Mouse (Mus musculus): ENCODE measurements at regions not wholly inside any gene's neighbourhood (a gene's known extent, or its start where the extent isn't known, plus 50 kb on each side); places are given as distances from the start of the nearest gene placed in this dataset.
"Not testable (repeated sequence)": the region's sequence is repeated elsewhere in the genome, so short reads cannot be mapped to it uniquely, and the experiment has no call there.

DNA sequence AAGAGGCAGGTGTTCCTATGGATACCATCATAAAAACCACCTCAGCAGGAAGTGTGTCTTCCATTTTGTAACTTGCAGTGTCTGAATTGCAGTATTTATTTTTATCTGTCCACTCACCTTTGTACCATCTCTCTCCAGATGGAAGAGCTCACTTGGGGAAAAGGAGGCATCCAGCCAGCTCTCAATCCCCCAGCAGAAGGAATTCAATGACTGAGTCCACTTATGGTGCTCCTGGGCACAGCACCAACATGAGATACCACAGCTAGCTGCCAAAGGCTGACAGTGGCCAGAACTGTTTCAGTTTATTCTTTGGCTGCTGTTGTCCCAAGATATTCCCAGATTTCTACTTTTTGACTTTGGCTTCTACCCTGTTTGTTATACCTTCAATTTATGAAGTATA lies 136.6 kb upstream of the Rps6ka3 start:
- DNase-seq: no peak

DNA sequence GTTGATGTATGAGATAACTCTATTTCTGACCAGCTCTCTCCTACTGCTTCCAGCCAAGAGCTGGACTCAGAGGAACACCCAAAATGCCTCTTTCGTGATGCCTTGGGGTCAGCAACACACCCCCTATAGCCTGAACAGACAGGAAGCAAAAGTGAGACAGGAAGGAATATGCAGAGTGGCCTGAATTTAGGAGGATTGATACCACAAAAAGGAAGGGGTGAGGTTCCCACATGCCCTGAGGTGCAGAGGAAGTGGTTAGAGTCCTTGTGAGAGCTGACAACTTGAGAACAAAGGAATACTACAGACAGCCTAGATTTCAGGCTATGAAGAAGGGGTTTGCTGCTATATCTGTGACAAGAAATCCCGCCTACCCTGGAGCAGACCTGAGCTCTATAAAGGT lies 129.6 kb upstream of the Rps6ka3 start:
- DNase-seq: no peak

DNA sequence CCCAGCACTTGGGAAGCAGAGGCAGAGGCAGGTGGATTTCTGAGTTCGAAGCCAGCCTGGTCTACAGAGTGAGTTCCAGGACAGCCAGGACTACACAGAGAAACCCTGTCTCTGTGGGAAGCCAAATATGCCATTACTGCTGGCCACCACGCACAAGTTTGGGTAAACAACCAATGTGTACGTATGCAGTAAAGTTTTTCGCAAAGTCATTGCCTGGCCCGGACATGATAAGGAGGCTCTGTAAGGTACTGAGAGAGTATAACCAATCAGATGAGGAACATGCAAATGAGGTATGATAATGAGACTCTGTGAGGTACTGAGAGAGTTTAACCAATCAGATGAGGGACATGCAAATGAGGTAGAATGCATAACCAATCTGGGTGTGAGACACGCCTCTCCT lies 99.5 kb upstream of the Rps6ka3 start:
- not testable (repeated sequence) for DNase-seq

DNA sequence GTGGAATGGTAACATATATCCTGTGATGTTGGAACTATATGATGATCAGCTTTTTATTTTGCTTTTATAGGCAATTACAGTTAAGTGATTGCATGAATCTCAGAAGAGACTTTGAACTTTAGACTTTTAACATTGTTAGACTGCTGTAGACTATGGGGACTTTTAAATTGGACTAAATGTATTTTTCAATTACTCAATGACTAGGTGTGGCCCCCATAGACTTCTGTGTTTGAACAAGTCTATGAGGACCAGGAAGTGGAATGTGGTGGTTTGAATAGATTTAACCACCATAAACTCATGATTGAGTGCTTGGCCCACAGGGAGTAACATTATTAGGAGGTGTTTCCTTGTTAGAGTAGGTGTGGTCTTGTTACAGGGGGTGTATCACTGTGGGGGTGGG lies 93.9 kb upstream of the Rps6ka3 start:
- no peak for DNase-seq

DNA sequence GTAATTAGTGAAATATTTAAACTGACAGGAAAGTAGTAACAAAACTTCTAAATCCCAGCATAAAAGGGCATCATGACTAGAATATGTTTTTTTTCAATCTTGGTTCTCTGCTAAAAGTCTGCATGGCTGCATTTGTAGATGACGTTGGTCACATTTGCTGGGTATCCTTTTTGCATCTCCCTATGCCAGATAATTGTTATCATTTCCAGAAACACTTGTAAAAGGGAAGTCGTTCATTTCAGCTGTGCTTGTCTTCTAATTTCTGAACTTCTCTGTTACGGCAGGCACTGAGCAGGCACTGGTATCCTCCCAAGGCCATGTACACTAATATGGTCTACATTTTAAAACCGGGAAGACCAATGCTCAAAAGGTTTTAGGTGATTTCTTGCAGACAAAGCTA lies 69.6 kb upstream of the Rps6ka3 start:
- DNase-seq: no peak

DNA sequence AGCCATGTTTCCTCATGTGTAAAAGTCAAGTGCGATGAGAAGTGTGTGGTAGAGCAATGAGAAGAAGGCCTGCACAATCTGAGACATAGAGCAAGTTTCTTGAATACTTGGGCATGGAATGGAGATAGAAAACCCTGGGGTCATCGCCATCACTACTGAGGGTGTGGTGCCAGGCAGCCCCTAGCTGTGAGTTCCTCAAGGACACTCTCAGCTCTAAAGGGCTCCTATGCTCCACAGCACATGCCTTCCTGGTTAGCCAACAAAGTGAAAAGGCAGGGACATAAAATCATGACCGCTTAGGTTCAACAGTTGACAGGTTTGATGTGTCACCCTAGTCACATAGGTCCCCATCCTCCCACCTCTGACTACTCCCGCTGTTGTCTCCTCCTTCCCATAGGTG lies 66.8 kb upstream of the Rps6ka3 start:
- no peak for DNase-seq

DNA sequence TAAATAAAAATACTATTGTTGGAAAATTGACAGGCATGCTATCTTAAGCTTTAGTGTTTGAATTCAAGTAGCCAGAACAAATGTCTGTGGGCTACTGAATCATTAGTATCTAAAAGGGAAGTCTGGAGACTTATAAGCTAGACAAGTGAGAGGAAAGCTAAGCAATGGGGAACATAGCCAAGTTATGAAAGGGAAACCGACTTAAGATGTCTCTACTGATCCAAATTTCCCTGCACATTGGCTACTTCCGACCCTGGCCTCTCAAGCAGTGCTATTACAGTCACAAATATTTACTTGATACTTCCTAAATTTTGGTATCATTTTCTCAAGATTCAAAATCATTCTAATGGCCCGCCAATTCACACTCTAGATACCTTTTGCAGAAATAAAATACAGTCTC lies 65.4 kb upstream of the Rps6ka3 start:
- no peak for DNase-seq

DNA sequence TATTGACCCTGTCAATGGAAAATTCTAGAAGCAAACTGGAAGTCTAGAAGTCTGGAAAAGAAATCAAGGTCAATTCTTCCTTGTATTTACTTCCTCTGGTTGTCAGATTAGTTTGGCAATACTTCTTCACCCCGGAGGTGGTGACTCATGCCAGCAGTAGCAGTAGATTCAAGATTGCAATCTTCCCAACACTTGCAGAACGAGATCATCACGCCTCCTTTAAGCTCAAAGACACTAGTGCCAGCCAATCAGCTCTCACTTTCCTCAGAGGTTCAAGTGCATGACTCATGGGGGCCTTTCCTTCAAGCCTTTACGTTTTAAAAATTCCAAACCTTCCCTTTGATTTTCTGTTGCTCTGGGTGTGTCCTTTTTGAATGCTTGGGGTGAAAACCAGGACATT lies 64.9 kb upstream of the Rps6ka3 start:
- DNase-seq: no peak

DNA sequence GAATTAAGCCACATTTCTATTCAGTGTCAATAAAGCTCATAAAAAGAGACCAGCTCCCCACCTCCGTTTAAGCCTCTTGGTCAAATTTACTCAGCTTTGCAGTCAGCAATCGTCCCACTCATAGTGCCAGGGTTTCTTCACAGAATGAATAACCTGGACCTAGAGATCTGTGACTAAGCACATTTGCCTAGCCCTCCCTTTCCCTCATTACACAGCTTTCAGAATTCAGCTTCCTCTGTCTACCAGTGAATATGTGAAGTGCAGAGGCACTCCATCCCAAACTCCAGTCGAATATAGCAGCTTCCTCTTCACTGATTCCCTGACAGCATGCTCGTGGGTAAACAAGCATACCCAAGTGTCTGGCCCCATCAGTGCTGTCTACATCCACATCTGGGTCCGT lies 54.3 kb upstream of the Rps6ka3 start:
- DNase-seq: no peak

DNA sequence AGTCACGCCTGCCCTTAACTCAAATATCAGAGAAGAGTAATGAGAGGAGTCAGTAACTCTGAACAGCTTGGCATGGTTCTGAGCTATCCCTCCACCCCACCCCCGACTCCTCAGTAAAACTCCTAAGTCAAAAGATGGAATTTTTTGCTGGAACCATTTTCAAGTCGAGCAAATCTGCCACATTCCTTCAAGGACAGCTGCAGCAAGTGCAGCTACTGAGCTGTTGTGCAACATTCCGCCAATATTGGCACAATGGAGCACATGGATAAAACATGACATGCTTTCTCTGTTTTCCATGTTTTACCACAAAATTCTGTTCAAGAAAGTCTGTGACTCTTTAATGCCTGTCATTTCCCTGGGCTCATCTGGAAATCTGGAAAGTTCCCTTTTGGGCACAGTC lies 53.1 kb upstream of the Rps6ka3 start:
- no peak for DNase-seq

DNA sequence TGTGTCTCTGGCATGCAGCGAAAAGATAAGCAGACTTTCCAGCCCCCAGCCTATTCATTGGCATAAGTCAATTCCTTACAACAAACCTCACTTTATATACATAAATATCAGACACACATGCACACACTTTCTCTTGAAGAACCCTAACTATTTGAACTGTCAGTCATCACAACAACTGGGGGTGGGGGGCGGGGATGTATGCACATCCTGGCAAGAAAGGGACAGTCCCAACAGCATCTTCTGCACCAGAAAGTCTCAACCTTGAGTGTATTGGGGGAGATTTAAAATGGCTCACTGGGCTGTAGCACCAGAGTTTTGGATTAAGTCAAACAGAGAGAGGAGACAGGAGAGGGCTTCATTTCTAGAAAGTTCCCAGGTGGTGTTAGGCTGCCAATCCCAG lies 50.4 kb upstream of the Rps6ka3 start:
- DNase-seq: no peak

Measured in right cerebral cortex, postnatal 14 days (tissue).